Mouse (Mus musculus): Measurements from ENCODE around the gene Cacna1e.
A peak's percentile ranks its signal among the peaks of the same experiment; 100 is the strongest.

The Cacna1e gene

GRCm38 (mm10) chr1:154622666-154623653 lies 261.3 kb downstream of the Cacna1e start:
- DNase-seq (ENCODE audit: low spot score in 2 of 2), result no peak

GRCm38 (mm10) chr1:154617743-154618455 lies 266.4 kb downstream of the Cacna1e start:
- DNase-seq (ENCODE audit: low spot score in 2 of 2), result peak in 1 of 2 experiments; percentile 4

DNA sequence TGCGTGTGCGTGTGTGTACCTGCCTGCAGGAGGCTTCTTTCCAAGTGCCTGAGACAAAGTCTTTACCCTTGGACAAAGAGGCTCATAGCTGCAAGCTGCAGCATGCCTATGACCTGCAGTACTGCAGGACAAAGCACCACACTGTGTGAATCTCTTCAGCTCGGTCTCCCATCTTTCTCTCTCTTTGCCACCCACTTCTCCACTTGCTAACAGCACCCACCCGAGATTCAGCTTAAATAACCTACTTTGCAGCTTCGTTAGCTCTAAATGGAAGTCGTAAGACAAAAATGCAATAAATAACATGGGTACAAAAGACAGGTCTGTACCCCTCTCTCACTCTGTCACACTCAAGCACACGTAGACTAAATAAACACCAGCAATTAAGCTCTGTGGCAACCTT lies 268.5 kb downstream of the Cacna1e start:
- no peak for DNase-seq (ENCODE audit: low spot score in 2 of 2)

GRCm38 (mm10) chr1:154608516-154608915 lies 275.8 kb downstream of the Cacna1e start:
- no peak for DNase-seq (ENCODE audit: low spot score in 2 of 2)

DNA sequence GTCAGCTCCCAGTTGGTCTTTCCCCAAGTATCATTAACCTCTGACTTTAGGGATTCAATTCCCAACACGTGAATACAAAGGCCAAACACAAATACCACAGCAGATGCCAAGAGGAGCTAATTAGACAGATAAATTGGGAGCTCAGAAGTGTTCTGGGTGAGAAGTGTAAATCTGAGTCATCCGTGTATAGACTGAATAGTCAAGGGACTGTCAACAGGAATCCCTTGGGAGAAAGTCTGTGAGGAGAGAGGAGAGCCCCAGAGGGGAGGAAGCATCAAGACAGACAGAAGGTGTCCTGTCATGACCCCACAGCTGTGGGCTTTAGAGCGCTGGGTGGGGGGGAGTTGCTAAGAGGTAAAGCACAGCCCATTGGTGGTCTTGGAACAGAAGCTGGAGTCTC lies 276.9 kb downstream of the Cacna1e start:
- DNase-seq (ENCODE audit: low spot score in 2 of 2), result no peak

DNA sequence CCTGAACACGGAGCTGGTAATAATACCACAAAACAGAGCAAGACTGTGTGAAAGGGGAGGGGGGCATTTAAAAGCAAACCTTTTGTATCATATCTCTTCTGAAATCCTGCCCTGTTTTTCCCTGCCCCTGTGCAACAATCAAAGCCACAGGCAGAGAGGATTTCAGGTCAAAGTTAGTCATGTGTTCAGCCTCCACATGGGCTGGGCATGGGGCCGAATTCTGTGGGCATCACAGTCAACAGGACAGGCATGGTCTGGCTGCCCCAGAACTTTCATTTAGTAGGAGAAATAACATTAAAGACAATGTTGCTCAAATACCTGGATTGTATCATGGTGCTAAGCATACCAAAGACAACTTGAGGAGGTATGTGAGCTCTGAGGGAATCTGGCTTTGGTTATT lies 278.7 kb downstream of the Cacna1e start:
- no peak for DNase-seq (ENCODE audit: low spot score in 2 of 2)

- DNase-seq (ENCODE audit: low spot score in 2 of 2), result no peak
Observed at GRCm38 (mm10) chr1:154603781-154604180, 280.5 kb downstream of the Cacna1e start.

DNA sequence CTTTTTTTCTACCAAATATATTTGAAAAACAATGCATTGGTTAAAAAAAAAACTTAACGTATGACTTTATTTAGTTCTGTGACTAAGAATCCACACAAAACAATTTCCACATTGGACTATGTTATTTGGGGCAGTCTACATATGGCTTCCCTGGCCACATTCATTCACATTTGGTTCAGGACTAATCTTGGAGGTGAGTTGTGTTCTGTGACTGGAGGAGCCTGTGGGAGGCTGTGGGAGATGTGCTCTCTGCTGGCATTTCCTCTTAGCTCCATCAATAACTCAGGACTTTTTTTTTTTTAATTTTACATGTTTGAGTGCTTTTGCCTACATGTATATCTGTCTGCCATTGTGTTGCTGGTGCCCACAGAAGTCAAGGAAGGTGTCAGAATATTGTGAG lies 281.8 kb downstream of the Cacna1e start:
- no peak for DNase-seq (ENCODE audit: low spot score in 2 of 2)

- no peak for DNase-seq (ENCODE audit: low spot score in 2 of 2)
Observed at GRCm38 (mm10) chr1:154582516-154582915, 301.8 kb downstream of the Cacna1e start.

DNA sequence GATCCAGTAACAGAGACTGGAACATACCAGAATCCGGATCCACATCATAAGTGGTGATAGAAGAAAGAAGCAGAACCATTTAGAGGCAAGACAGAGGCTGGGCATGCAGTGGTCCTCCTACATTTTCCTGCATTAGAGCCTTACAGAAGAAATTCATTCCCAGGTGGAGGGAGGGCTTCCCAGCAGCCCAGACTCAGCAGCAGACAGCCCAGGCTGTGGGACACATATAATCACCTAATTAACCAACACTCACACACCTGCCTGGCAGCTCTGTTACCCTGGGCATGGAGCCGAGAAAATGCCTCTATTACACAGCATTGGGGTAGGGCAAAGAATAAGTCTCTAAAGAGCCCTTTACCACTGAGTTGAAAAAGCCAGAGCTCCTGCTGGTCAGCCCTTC lies 304.4 kb downstream of the Cacna1e start:
- DNase-seq (ENCODE audit: low spot score in 2 of 2), result no peak

GRCm38 (mm10) chr1:154578748-154579147 lies 305.6 kb downstream of the Cacna1e start:
- no peak for DNase-seq (ENCODE audit: low spot score in 2 of 2)

GRCm38 (mm10) chr1:154576418-154576817 lies 307.9 kb downstream of the Cacna1e start:
- DNase-seq (ENCODE audit: low spot score in 2 of 2), result no peak

DNA sequence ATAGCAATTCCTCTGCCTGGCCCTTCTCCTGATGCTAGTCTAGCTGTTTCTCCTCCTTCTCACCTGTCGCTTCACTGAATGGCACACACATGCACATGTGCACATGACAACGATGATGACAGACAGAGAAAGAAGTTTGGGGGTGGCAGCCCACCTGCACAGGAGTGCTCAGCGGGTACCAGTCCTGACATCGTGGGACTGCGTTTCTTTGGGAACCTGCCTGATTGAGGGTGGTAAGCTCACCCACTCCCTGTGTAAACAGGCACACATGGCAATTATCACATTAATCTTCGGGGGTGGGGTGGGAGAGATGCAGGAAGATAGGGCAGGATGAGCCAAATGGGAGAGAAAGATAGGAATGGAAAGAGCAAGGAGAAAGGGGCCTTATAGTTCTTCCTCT lies 318.3 kb downstream of the Cacna1e start:
- DNase-seq (ENCODE audit: low spot score in 2 of 2), result no peak

GRCm38 (mm10) chr1:154555811-154556210 lies 328.5 kb downstream of the Cacna1e start:
- DNase-seq (ENCODE audit: low spot score in 2 of 2), result no peak

- no peak for DNase-seq (ENCODE audit: low spot score in 2 of 2)
Observed at GRCm38 (mm10) chr1:154553132-154553531, 331.2 kb downstream of the Cacna1e start.

- DNase-seq (ENCODE audit: low spot score in 2 of 2), result no peak
Observed at GRCm38 (mm10) chr1:154537445-154537844, 346.9 kb downstream of the Cacna1e start.

DNA sequence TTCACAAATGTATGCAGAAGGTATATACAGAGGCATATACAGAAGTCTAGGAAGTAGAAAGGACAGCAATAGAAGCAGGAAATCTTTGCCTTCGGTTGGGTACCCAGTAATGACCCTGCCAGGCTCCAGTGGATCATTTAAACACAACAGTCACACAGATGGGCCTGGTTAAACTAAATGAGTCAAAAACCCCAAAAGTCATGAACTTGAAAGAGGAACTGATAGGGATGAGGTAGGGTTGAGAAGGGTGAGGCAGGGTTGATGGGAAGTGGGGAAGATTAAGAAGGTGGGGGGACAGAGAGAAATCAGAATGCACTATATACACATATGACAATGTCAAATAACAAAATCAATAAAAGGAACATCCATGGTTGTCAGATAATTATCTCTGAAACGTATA lies 347.5 kb downstream of the Cacna1e start:
- no peak for DNase-seq (ENCODE audit: low spot score in 2 of 2)

GRCm38 (mm10) chr1:154532987-154533940 lies 351.0 kb downstream of the Cacna1e start:
- DNase-seq (ENCODE audit: low spot score in 2 of 2), result no peak

DNA sequence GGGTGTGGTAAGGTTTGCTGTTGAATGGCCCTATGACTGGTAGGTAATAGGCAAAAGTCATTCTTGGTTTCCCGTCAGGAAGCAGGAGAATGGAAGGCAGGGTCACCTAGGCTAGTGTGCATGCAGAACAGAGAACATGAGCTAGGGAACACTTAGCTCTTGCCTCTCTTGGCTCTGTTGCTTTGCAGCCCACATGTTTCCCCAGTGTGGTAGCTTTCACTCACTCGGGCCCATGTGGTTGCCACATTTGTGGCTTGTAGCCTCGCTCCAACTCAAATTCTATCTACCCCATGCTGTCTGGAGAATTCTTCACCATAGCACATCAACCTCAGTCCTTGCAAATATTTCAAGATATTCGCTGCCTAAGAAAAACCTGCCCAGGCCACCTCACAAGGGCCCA lies 354.6 kb downstream of the Cacna1e start:
- no peak for DNase-seq (ENCODE audit: low spot score in 2 of 2)

DNA sequence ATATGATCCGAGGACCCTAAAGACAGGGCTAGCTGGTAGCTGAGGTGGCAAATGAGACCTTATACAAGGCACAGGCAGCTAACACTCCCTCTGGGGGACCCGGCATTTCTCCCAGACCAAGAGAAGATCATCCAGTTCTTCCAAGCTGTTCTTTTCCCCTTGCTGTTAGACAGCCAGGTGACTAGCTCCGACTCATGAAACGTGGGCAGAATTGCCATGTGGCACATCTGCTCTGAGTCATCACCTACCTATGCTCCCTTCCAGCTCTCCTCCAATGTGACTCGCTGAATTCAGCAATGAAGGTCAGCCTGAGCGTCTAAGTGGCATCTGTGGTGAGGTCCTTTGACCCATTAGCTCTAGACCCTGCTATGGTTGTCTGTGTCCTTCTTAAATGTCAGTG lies 355.5 kb downstream of the Cacna1e start:
- no peak for DNase-seq (ENCODE audit: low spot score in 2 of 2)

DNA sequence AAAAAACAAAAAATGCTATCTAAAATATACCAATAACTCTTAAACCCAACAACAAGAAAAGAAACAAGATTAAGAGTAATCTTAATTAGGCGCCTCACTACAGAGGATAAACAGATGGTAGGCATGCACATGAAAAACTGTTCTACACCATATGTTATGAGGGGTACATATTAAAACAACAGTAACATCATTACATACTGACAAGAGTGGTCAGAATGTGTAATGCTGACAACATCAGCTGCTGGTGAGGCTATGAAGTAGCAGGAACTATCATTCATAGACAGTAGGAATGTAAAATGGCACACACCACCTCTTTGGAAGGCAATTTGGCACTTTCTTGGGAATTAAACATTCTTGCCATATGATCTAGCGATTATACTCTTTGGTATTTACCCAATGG lies 363.6 kb downstream of the Cacna1e start:
- no peak for DNase-seq (ENCODE audit: low spot score in 2 of 2)

DNA sequence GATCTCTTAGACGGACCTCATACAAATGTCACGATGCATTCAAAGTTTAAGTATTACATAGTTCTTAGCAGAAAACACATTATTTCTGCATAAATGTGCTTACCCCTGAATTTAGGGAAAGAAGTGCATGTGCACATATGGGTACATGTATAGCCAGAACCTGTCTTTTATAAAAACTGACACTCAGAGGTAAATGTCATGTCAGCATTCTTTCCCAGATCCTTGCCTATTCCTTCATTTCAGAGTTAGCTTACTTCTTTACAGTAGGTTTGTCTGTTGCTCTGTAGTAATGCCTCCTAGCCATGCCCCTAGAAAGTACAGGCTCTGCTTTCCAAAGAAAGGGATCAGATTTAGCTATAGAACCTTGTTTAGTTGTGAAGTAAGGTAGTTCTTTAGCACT lies 369.0 kb downstream of the Cacna1e start:
- no peak for DNase-seq (ENCODE audit: low spot score in 2 of 2)

Data from thymus, postnatal 10 days (tissue).